Mouse (Mus musculus): ENCODE data around the gene Gm10681. TPM values are rescaled to one million over a fixed set of nuclear protein-coding genes. Genes with fewer than 3 reads are reported as not detected.
A peak's percentile ranks its signal among the peaks of the same experiment; 100 is the strongest.
"Not testable (repeated sequence)": the region's sequence is repeated elsewhere in the genome, so short reads cannot be mapped to it uniquely, and the experiment has no call there.

Gene Gm10681
- 199 and 226 TPM in 2 replicates for polyA plus RNA-seq (2015; fragmentation: Nextera tagmentation; extraction: Ambion mirVana)

DNA sequence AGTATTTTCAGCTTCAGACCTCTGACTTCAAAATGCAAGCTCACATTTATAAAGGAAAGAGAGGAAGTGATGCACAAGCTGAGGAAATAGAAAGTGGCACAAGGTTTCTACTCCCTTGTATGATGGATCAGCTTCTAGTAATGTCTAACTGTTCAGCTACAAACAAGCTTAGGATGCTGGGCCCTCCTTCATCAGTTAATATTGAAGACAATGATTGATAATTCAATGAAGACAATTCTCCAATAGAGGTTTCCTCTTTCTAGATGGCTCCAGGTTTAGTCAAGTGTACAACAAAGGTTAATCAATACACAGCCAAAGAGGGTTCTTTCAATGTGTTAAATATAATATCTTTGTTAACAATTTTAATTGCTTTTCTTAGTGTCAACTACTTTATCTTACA lies at the start of gene Gm10681:
TSS of gene Gm10681 (minus strand) at position 101 of the 400 bp plus-strand sequence.
- DNase-seq (ENCODE audit: low spot score) (no peak), ATAC-seq (replicated peaks; ENCODE audit: low FRiP score, low read depth) (no peak)
- Histone ChIP-seq H3K9ac (ENCODE audit: low read depth, low read length) (no peak within 1 kb of the TSS), H3K9me3 (replicated peaks; ENCODE audit: low read length) (no peaks in the 10 kb centered on the region), H3K4me1 (replicated peaks; ENCODE audit: insufficient read depth, low read length) (no peaks in the 10 kb centered on the region), H3K27me3 (ENCODE audit: insufficient read depth, low read length) (no peaks in the 10 kb centered on the region), H3K36me3 (ENCODE audit: insufficient read depth, low read length) (no peaks in the 10 kb centered on the region), H3K4me3 (replicated peaks; ENCODE audit: low read depth, low read length) (no peak within 1 kb of the TSS), H3K4me2 (ENCODE audit: low read length) (no peak within 1 kb of the TSS), H3K27ac (no peak within 1 kb of the TSS)
- no peak for TF ChIP-seq CTCF (IDR thresholded peaks at IDR 0.05; ENCODE audit: low read depth)

DNA sequence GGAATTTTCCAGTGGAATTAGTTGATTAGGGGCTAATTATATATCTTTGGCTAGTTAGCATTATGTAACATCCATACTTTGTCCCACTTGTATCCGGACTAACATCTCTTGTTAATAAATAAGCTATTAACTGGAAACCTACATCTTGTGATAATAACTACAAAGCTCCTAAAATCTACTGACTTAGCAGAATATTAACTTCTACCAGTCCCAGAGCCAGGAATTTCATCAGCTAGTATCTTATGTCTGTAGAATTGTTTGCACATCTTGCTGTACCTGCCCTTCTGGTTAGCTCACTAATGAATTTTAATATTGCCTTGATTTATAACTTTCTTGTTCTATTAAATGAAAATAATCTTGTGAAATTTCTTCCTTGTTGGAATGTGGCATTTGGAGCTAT lies 46.5 kb upstream of the Gm10681 start:
- no peak for DNase-seq (ENCODE audit: low spot score)
- no peaks in the 10 kb centered on the region for H3K27me3 ChIP-seq (ENCODE audit: insufficient read depth, low read length)
- TF ChIP-seq CTCF (IDR thresholded peaks at IDR 0.05; ENCODE audit: low read depth): no peak
- ATAC-seq (replicated peaks; ENCODE audit: low FRiP score, low read depth): no peak
- H3K36me3 ChIP-seq (ENCODE audit: insufficient read depth, low read length): no peaks in the 10 kb centered on the region
- H3K9ac ChIP-seq (ENCODE audit: low read depth, low read length): no peak overlapping the region
- H3K9me3 ChIP-seq (replicated peaks; ENCODE audit: low read length): no peaks in the 10 kb centered on the region
- no peak overlapping the region for H3K27ac ChIP-seq
- H3K4me1 ChIP-seq (replicated peaks; ENCODE audit: insufficient read depth, low read length): no peaks in the 10 kb centered on the region
- H3K4me2 ChIP-seq (ENCODE audit: low read length): no peak overlapping the region
- WGBS: 57% methylated on average over 1 of the region's 1 CpGs
- no peak overlapping the region for H3K4me3 ChIP-seq (replicated peaks; ENCODE audit: low read depth, low read length)

DNA sequence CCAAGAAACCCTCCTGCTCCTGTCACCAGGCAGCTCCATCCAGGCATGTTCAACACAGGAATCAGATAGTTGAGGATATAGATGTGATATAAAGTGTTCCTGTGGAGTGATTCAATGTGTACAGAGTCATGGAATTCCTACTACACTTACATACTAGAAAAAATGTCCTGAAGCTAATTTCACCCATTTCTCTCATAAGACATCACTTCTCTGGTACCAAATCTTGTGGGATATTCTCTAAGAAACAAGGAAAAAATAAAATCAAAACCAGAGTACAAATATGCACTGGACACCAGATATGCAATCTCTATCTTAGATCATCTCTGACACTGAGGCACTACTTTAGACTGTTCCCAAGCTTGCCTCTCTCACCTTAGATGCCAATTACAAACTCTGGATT lies 41.5 kb upstream of the Gm10681 start, which contains the start of gene Hsd3b5:
TSS of gene Hsd3b5 (minus strand) at position 101 of the 400 bp plus-strand sequence.
- H3K9me3 ChIP-seq (replicated peaks; ENCODE audit: low read length): no peaks in the 10 kb centered on the region
- ATAC-seq (replicated peaks; ENCODE audit: low FRiP score, low read depth) (no peak), DNase-seq (ENCODE audit: low spot score) (no peak)
- no peak within 1 kb of the TSS for H3K4me3 ChIP-seq (replicated peaks; ENCODE audit: low read depth, low read length)
- no peaks in the 10 kb centered on the region for H3K27me3 ChIP-seq (ENCODE audit: insufficient read depth, low read length)
- H3K36me3 ChIP-seq (ENCODE audit: insufficient read depth, low read length): no peaks in the 10 kb centered on the region
- TF ChIP-seq CTCF (IDR thresholded peaks at IDR 0.05; ENCODE audit: low read depth): no peak
- H3K4me2 ChIP-seq (ENCODE audit: low read length): no peak within 1 kb of the TSS
- no peak within 1 kb of the TSS for H3K9ac ChIP-seq (ENCODE audit: low read depth, low read length)
- H3K27ac ChIP-seq: no peak within 1 kb of the TSS
- H3K4me1 ChIP-seq (replicated peaks; ENCODE audit: insufficient read depth, low read length): no peaks in the 10 kb centered on the region

DNA sequence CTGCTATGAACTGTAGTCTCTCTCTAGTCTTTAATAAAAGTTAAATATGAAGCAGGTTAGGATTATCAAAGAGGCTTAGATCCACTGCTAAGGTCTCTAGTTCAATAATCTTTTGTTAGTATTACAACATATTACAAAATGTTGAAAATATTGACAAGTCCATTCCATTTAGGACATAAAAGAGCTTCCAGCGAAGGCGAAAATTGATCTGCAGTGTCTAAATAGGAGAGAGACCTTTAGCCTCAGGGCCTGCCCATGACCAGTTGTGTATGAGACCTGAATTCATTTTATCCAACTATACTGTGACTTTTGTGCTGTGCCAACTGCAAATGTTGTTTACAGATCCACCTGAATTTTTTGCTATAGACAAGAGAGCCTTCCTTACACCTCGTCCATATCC lies 41.0 kb upstream of the Gm10681 start:
- 83% methylated on average over 3 of the region's 3 CpGs for whole genome bisulfite sequencing
- Histone ChIP-seq H3K27me3 (ENCODE audit: insufficient read depth, low read length) (no peaks in the 10 kb centered on the region), H3K9ac (ENCODE audit: low read depth, low read length) (no peak overlapping the region), H3K4me3 (replicated peaks; ENCODE audit: low read depth, low read length) (no peak overlapping the region), H3K36me3 (ENCODE audit: insufficient read depth, low read length) (no peaks in the 10 kb centered on the region), H3K27ac (no peak overlapping the region), H3K9me3 (replicated peaks; ENCODE audit: low read length) (no peaks in the 10 kb centered on the region), H3K4me1 (replicated peaks; ENCODE audit: insufficient read depth, low read length) (no peaks in the 10 kb centered on the region), H3K4me2 (ENCODE audit: low read length) (no peak overlapping the region)
- TF ChIP-seq CTCF (IDR thresholded peaks at IDR 0.05; ENCODE audit: low read depth): no peak
- DNase-seq (ENCODE audit: low spot score): no peak
- no peak for ATAC-seq (replicated peaks; ENCODE audit: low FRiP score, low read depth)

DNA sequence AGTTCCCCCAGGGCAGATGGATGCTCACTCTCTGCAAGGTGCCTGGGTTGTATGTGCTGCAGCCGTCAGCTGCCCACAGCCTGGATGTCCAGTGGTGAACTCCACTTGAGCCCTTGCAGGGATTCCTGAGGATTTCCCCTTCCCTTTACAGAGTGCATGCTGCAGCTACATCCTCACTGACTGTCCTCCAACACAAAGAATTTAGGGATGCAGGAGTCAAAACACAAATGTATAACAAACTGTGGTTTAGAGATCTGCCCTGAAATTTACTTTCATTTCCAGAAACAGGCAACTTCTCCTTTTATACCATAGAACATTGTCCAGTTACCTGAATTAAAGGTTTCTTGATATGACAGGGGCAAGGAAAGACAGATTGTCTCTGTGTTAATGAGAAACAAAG lies 28.2 kb upstream of the Gm10681 start:
- H3K9me3 ChIP-seq (replicated peaks; ENCODE audit: low read length); H3K9ac ChIP-seq (ENCODE audit: low read depth, low read length); H3K27ac ChIP-seq; H3K4me3 ChIP-seq (replicated peaks; ENCODE audit: low read depth, low read length); H3K36me3 ChIP-seq (ENCODE audit: insufficient read depth, low read length); H3K4me1 ChIP-seq (replicated peaks; ENCODE audit: insufficient read depth, low read length); H3K27me3 ChIP-seq (ENCODE audit: insufficient read depth, low read length); H3K4me2 ChIP-seq (ENCODE audit: low read length); DNase-seq (ENCODE audit: low spot score); ATAC-seq (replicated peaks; ENCODE audit: low FRiP score, low read depth): not testable (repeated sequence)
- WGBS: 67% methylated on average over 1 of the region's 1 CpGs

DNA sequence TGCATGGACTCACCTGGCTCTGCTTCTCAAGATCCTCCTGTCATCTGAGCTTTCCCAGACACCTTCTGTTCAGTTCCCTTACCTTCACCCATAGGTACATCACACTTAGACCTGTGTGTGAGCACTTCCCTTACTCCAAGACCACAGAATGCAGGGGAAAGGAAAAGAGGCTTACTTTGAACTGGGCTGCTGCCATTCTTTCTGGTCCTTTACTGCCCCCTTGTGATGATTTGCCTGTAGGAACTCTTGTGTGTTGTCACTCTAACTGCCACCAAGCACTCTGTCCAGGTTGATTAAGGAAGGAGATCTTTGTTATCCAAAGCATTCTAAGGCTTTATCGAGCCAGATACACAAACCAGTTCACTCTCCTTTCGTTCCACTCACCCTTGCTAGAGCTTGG lies 27.6 kb upstream of the Gm10681 start:
- not testable (repeated sequence) for H3K27me3 ChIP-seq (ENCODE audit: insufficient read depth, low read length); H3K9me3 ChIP-seq (replicated peaks; ENCODE audit: low read length); H3K9ac ChIP-seq (ENCODE audit: low read depth, low read length); H3K36me3 ChIP-seq (ENCODE audit: insufficient read depth, low read length); H3K4me1 ChIP-seq (replicated peaks; ENCODE audit: insufficient read depth, low read length); H3K27ac ChIP-seq; DNase-seq (ENCODE audit: low spot score); H3K4me3 ChIP-seq (replicated peaks; ENCODE audit: low read depth, low read length); H3K4me2 ChIP-seq (ENCODE audit: low read length)
- 28% methylated on average over 2 of the region's 2 CpGs for WGBS
- peak; percentile 55 for TF ChIP-seq CTCF (IDR thresholded peaks at IDR 0.05; ENCODE audit: low read depth)
- 0 out of 2 replicates have a peak, but pooled peaks have one; percentile 22 for ATAC-seq (replicated peaks; ENCODE audit: low FRiP score, low read depth)

DNA sequence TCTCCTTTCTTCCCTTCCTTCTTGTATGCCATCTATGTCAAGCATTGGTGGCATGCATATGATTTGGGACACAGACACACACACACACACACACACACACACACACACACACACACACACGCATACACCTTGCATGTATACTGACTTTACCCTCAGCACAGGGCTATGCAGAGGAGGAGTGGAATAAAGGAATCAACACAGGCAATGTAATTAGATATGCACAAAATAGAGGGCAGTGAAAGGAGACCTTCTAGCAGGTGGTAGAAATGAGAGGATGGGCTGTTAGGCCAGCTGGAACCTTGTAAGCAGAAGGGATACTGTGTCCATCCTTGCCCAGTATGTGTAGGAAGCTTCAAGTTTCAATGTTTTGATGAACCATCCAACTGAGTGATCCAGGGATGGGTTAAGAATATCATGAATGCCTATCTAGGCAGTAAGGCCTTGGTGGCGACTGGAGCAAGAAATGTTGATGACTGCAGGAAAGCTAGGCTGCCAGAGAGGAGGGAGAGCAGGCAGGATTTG lies 25.9 kb upstream of the Gm10681 start:
- H3K9me3 ChIP-seq (replicated peaks; ENCODE audit: low read length); H3K4me2 ChIP-seq (ENCODE audit: low read length); H3K4me1 ChIP-seq (replicated peaks; ENCODE audit: insufficient read depth, low read length); H3K9ac ChIP-seq (ENCODE audit: low read depth, low read length); H3K4me3 ChIP-seq (replicated peaks; ENCODE audit: low read depth, low read length); H3K36me3 ChIP-seq (ENCODE audit: insufficient read depth, low read length); H3K27ac ChIP-seq; H3K27me3 ChIP-seq (ENCODE audit: insufficient read depth, low read length): not testable (repeated sequence)
- WGBS: 47% methylated on average over 2 of the region's 2 CpGs
- DNase-seq (ENCODE audit: low spot score): peak; percentile 16
- ATAC-seq (replicated peaks; ENCODE audit: low FRiP score, low read depth): peak; percentile 53

Data from kidney, postnatal 0 days (tissue).